Mouse (Mus musculus): ENCODE measurements around the gene Irgm2.
"Not testable (repeated sequence)": the region's sequence is repeated elsewhere in the genome, so short reads cannot be mapped to it uniquely, and the experiment has no call there.

Irgm2 gene

GRCm38 (mm10) chr11:58199229-58200037 is at the start of gene Irgm2, which contains the start of gene Igtp:
Gene Irgm2 (plus strand): TSS chr11:58199618.
Gene Igtp (plus strand): TSS chr11:58199556.
- peak; percentile 65 for DNase-seq (ENCODE audit: low spot score)

- DNase-seq (ENCODE audit: low spot score): no peak
Observed at GRCm38 (mm10) chr11:58155458-58155857, 44.0 kb upstream of the Irgm2 start.

GRCm38 (mm10) chr11:58156871-58157270 is 42.5 kb upstream of the Irgm2 start:
- DNase-seq (ENCODE audit: low spot score): no peak

- DNase-seq (ENCODE audit: low spot score): no peak
Observed at GRCm38 (mm10) chr11:58165072-58165471, 34.3 kb upstream of the Irgm2 start.

- DNase-seq (ENCODE audit: low spot score): no peak
Observed at GRCm38 (mm10) chr11:58167822-58168166, 31.6 kb upstream of the Irgm2 start.

- DNase-seq (ENCODE audit: low spot score): peak; percentile 84
Observed at GRCm38 (mm10) chr11:58168167-58168915, 31.1 kb upstream of the Irgm2 start, which contains the start of gene Gemin5. Gene Gemin5 (minus strand): TSS chr11:58168539.

GRCm38 (mm10) chr11:58169666-58170065 is 29.8 kb upstream of the Irgm2 start:
- no peak for DNase-seq (ENCODE audit: low spot score)

- DNase-seq (ENCODE audit: low spot score): peak; percentile 97
Observed at GRCm38 (mm10) chr11:58171459-58172091, 27.8 kb upstream of the Irgm2 start, which contains the start of gene Mrpl22. Gene Mrpl22 (plus strand): TSS chr11:58171661.

- DNase-seq (ENCODE audit: low spot score): peak; percentile 67
Observed at GRCm38 (mm10) chr11:58179563-58179962, 19.9 kb upstream of the Irgm2 start.

GRCm38 (mm10) chr11:58179986-58180385 is 19.4 kb upstream of the Irgm2 start:
- not testable (repeated sequence) for DNase-seq (ENCODE audit: low spot score)

GRCm38 (mm10) chr11:58180756-58181155 is 18.7 kb upstream of the Irgm2 start:
- no peak for DNase-seq (ENCODE audit: low spot score)

GRCm38 (mm10) chr11:58183579-58183978 is 15.8 kb upstream of the Irgm2 start:
- no peak for DNase-seq (ENCODE audit: low spot score)

- DNase-seq (ENCODE audit: low spot score): no peak
Observed at GRCm38 (mm10) chr11:58189675-58190074, 9.7 kb upstream of the Irgm2 start.

GRCm38 (mm10) chr11:58193326-58193725 is 6.1 kb upstream of the Irgm2 start:
- DNase-seq (ENCODE audit: low spot score): no peak

GRCm38 (mm10) chr11:58193860-58194520 is 5.4 kb upstream of the Irgm2 start:
- no peak for DNase-seq (ENCODE audit: low spot score)

GRCm38 (mm10) chr11:58198663-58199062 is 755 bp upstream of the Irgm2 start:
- no peak for DNase-seq (ENCODE audit: low spot score)

- DNase-seq (ENCODE audit: low spot score): no peak
Observed at GRCm38 (mm10) chr11:58200226-58200625, 808 bp downstream of the Irgm2 start.

- DNase-seq (ENCODE audit: low spot score): no peak
Observed at GRCm38 (mm10) chr11:58201052-58201451, 1.6 kb downstream of the Irgm2 start.

- no peak for DNase-seq (ENCODE audit: low spot score)
Observed at GRCm38 (mm10) chr11:58210321-58210886, 11.0 kb downstream of the Irgm2 start.

GRCm38 (mm10) chr11:58211062-58211681 is 11.8 kb downstream of the Irgm2 start:
- no peak for DNase-seq (ENCODE audit: low spot score)

GRCm38 (mm10) chr11:58211682-58212067 is 12.3 kb downstream of the Irgm2 start:
- DNase-seq (ENCODE audit: low spot score): no peak

Measured in ovary, postnatal 14 days (tissue).